Mouse (Mus musculus) MEL (cell line): ENCODE measurements at regions not wholly inside any gene's neighbourhood (a gene's known extent, or its start where the extent isn't known, plus 50 kb on each side); places are given as distances from the start of the nearest gene placed in this dataset.

Experiments
- DNase-seq: peaks from one replicate; pipeline ENCODE4 v3.0.0; 2011; ENCODE audit warnings: low read depth, low spot score
- H3K27ac ChIP-seq: 2 replicates; pipeline ENCODE4 v1.5.1; 2012; ENCODE audit warnings: low read depth, mild to moderate bottlenecking, control low read depth, low read length, moderate library complexity; ENCODE audit not compliant: control insufficient read depth
- H3K27me3 ChIP-seq, 2 experiments: fragments of 150-350 bp in 1 of 2; sonication (generic) in 1 of 2; 2 replicates each; pipeline ENCODE4 v1.6.1; 2012; ENCODE audit warnings: low read length in 2 of 2, mild to moderate bottlenecking in 2 of 2, improper control_type of control experiment in 1 of 2, moderate library complexity in 1 of 2; ENCODE audit not compliant: insufficient read depth in 2 of 2, control insufficient read depth in 1 of 2
- H3K36me3 ChIP-seq, 2 experiments: 2 replicates each; pipeline ENCODE4 v1.6.1; 2012 to 2014; ENCODE audit warnings: low read length in 2 of 2, improper control_type of control experiment in 1 of 2, inconsistent platforms in 1 of 2, mild to moderate bottlenecking in 1 of 2; ENCODE audit not compliant: insufficient read depth in 2 of 2, control insufficient read depth in 1 of 2
- H3K4me1 ChIP-seq, 2 experiments: fragments of 150-350 bp in 1 of 2; sonication (generic) in 1 of 2; 2 replicates each; pipeline ENCODE4 v1.6.1; 2012; ENCODE audit warnings: low read length in 2 of 2, improper control_type of control experiment in 1 of 2, mild to moderate bottlenecking in 1 of 2; ENCODE audit not compliant: insufficient read depth in 2 of 2, control insufficient read depth in 1 of 2
- H3K4me3 ChIP-seq, 2 experiments: fragments of 150-350 bp in 1 of 2; sonication (generic) in 1 of 2; 2 replicates each; pipeline ENCODE4 v1.5.1; 2012; ENCODE audit warnings: low read depth in 2 of 2, low read length in 2 of 2, mild to moderate bottlenecking in 2 of 2, moderate library complexity in 2 of 2, control low read depth in 1 of 2, improper control_type of control experiment in 1 of 2; ENCODE audit not compliant: control insufficient read depth in 1 of 2, insufficient read depth in 1 of 2
- H3K79me2 ChIP-seq: 2 replicates; pipeline ENCODE4 v1.6.1; 2012; ENCODE audit warnings: mild to moderate bottlenecking, low read length, moderate library complexity; ENCODE audit not compliant: control insufficient read depth, poor library complexity, insufficient read depth
- H3K9ac ChIP-seq: 2 replicates; pipeline ENCODE4 v1.6.1; 2012; ENCODE audit warnings: low read depth, mild to moderate bottlenecking, control low read depth, low read length, moderate library complexity; ENCODE audit not compliant: control insufficient read depth, poor library complexity, severe bottlenecking
- H3K9me3 ChIP-seq: fragments of 150-350 bp; sonication (generic); replicated peaks from 2 replicates; pipeline ENCODE4 v1.6.1; 2012; ENCODE audit warnings: mild to moderate bottlenecking, low read length, improper control_type of control experiment, moderate library complexity; ENCODE audit not compliant: insufficient read depth
- BHLHE40 ChIP-seq: IDR thresholded peaks from 2 replicates; pipeline ENCODE4 v1.6.1; 2012; ENCODE audit warnings: low read depth, mild to moderate bottlenecking, inconsistent platforms, low read length, improper control_type of control experiment, borderline replicate concordance
- CHD2 ChIP-seq: IDR thresholded peaks from 2 replicates; pipeline ENCODE4 v1.6.1; 2011; ENCODE audit warnings: low read length, improper control_type of control experiment
- ELF1 ChIP-seq: IDR thresholded peaks from 2 replicates; pipeline ENCODE4 v1.6.1; 2014; ENCODE audit warnings: low read depth, mild to moderate bottlenecking, inconsistent platforms, low read length, improper control_type of control experiment, moderate library complexity
- ETS1 ChIP-seq: IDR thresholded peaks from 2 replicates; pipeline ENCODE4 v1.6.1; 2012; ENCODE audit warnings: low read depth, mild to moderate bottlenecking, inconsistent platforms, low read length, improper control_type of control experiment, moderate library complexity
- JUND ChIP-seq: IDR thresholded peaks from 2 replicates; pipeline ENCODE4 v1.6.1; 2011; ENCODE audit warnings: low read depth, mild to moderate bottlenecking, improper control_type of control experiment, low read length
- KAT2A ChIP-seq: conservative IDR thresholded peaks from 2 replicates; pipeline ENCODE4 v1.6.1; 2012; ENCODE audit warnings: low read depth, low read length, improper control_type of control experiment, inconsistent platforms
- MEF2A ChIP-seq: IDR thresholded peaks from 2 replicates; pipeline ENCODE4 v1.6.1; 2014; ENCODE audit warnings: low read depth, mild to moderate bottlenecking, inconsistent platforms, low read length, improper control_type of control experiment; ENCODE audit not compliant: poor library complexity, insufficient replicate concordance, severe bottlenecking; ENCODE audit errors: extremely low read depth
- MYB ChIP-seq: IDR thresholded peaks from 2 replicates; pipeline ENCODE4 v1.6.1; 2011; ENCODE audit warnings: mild to moderate bottlenecking, low read depth, low read length, improper control_type of control experiment
- MYC ChIP-seq: IDR thresholded peaks from 2 replicates; pipeline ENCODE4 v1.6.1; 2011; ENCODE audit warnings: low read depth, mild to moderate bottlenecking, low read length, improper control_type of control experiment, moderate library complexity
- POLR2A ChIP-seq, 2 experiments: IDR thresholded peaks; 2 replicates each; pipeline ENCODE4 v1.6.1; 2011 to 2012; ENCODE audit warnings: low read length in 2 of 2, mild to moderate bottlenecking in 2 of 2, control low read depth in 1 of 2, improper control_type of control experiment in 1 of 2, low read depth in 1 of 2, moderate library complexity in 1 of 2; ENCODE audit not compliant: control insufficient read depth in 1 of 2, insufficient read depth in 1 of 2, poor library complexity in 1 of 2
- POLR2AphosphoS2 ChIP-seq: IDR thresholded peaks from 2 replicates; pipeline ENCODE4 v1.6.1; 2011; ENCODE audit warnings: low read length, improper control_type of control experiment
- POLR2AphosphoS5 ChIP-seq: IDR thresholded peaks from 2 replicates; pipeline ENCODE4 v1.6.1; 2012; ENCODE audit warnings: low read depth, borderline replicate concordance, mild to moderate bottlenecking, inconsistent platforms, low read length, moderate library complexity, mixed read lengths
- TCF12 ChIP-seq: IDR thresholded peaks from 2 replicates; pipeline ENCODE4 v1.6.1; 2014; ENCODE audit warnings: low read depth, mild to moderate bottlenecking, inconsistent platforms, low read length, improper control_type of control experiment, moderate library complexity
- USF2 ChIP-seq, 2 experiments: IDR thresholded peaks; 2 replicates each; pipeline ENCODE4 v1.6.1; 2011 to 2012; ENCODE audit warnings: improper control_type of control experiment in 2 of 2, low read length in 2 of 2, borderline replicate concordance in 1 of 2, inconsistent platforms in 1 of 2, low read depth in 1 of 2, mild to moderate bottlenecking in 1 of 2; ENCODE audit not compliant: insufficient read depth in 1 of 2
- ZKSCAN1 ChIP-seq: IDR thresholded peaks from 2 replicates; pipeline ENCODE4 v1.6.1; 2012; ENCODE audit warnings: low read depth, mild to moderate bottlenecking, inconsistent platforms, low read length, improper control_type of control experiment, moderate library complexity
- ZNF384 ChIP-seq: IDR thresholded peaks from 2 replicates; pipeline ENCODE4 v1.6.1; 2012; ENCODE audit warnings: low read depth, mild to moderate bottlenecking, inconsistent platforms, low read length, improper control_type of control experiment

- TF ChIP-seq ETS1 (no peak), POLR2A (IDR thresholded peaks at IDR 0.05; ENCODE audit: control insufficient read depth in 1 of 2, insufficient read depth in 1 of 2, low read depth in 1 of 2, low read length in 2 of 2, poor library complexity in 1 of 2) (no peak)
- Histone ChIP-seq H3K27ac (no peak overlapping the region), H3K9ac (no peak overlapping the region), H3K27me3 (no peaks in the 10 kb centered on the region), H3K79me2 (no peaks in the 10 kb centered on the region), H3K4me3 (no peak overlapping the region), H3K36me3 (no peaks in the 10 kb centered on the region), H3K4me1 (no peaks in the 10 kb centered on the region), H3K9me3 (no peaks in the 10 kb centered on the region)
- no peak for DNase-seq
Measured at GRCm38 (mm10) chr12:35603742-35604141, 68.9 kb upstream of the Ahr start.

GRCm38 (mm10) chr12:35602589-35602988, 67.8 kb upstream of the Ahr start:
- Histone ChIP-seq H3K27me3 (no peaks in the 10 kb centered on the region), H3K4me3 (no peak overlapping the region), H3K36me3 (no peaks in the 10 kb centered on the region), H3K9me3 (no peaks in the 10 kb centered on the region), H3K4me1 (no peaks in the 10 kb centered on the region), H3K79me2 (no peaks in the 10 kb centered on the region), H3K27ac (no peak overlapping the region), H3K9ac (no peak overlapping the region)
- DNase-seq, result no peak
- no peak for TF ChIP-seq ZNF384
- TF ChIP-seq POLR2A (IDR thresholded peaks at IDR 0.05; ENCODE audit: control insufficient read depth in 1 of 2, insufficient read depth in 1 of 2, low read depth in 1 of 2, low read length in 2 of 2, poor library complexity in 1 of 2), result no peak
- no peak for TF ChIP-seq ZKSCAN1
- TF ChIP-seq TCF12, result no peak
- no peak for TF ChIP-seq POLR2AphosphoS5
- no peak for TF ChIP-seq POLR2AphosphoS2
- TF ChIP-seq JUND, result no peak
- TF ChIP-seq BHLHE40, result no peak
- no peak for TF ChIP-seq ELF1
- TF ChIP-seq MYC, result no peak
- TF ChIP-seq MYB, result no peak
- TF ChIP-seq USF2 (IDR thresholded peaks at IDR 0.05; ENCODE audit: borderline replicate concordance in 1 of 2, insufficient read depth in 1 of 2, low read depth in 1 of 2, low read length in 2 of 2), result no peak
- TF ChIP-seq MEF2A, result no peak
- no peak for TF ChIP-seq KAT2A
- TF ChIP-seq CHD2, result no peak
